Mouse (Mus musculus): ENCODE data around the gene Sdk1. TPM values are rescaled to one million over a fixed set of nuclear protein-coding genes. Genes with fewer than 3 reads are reported as not detected.

The Sdk1 gene
- total RNA-seq, 4 experiments from 2014 or later, result 0.77 to 1.4 (median 1.2) TPM

DNA sequence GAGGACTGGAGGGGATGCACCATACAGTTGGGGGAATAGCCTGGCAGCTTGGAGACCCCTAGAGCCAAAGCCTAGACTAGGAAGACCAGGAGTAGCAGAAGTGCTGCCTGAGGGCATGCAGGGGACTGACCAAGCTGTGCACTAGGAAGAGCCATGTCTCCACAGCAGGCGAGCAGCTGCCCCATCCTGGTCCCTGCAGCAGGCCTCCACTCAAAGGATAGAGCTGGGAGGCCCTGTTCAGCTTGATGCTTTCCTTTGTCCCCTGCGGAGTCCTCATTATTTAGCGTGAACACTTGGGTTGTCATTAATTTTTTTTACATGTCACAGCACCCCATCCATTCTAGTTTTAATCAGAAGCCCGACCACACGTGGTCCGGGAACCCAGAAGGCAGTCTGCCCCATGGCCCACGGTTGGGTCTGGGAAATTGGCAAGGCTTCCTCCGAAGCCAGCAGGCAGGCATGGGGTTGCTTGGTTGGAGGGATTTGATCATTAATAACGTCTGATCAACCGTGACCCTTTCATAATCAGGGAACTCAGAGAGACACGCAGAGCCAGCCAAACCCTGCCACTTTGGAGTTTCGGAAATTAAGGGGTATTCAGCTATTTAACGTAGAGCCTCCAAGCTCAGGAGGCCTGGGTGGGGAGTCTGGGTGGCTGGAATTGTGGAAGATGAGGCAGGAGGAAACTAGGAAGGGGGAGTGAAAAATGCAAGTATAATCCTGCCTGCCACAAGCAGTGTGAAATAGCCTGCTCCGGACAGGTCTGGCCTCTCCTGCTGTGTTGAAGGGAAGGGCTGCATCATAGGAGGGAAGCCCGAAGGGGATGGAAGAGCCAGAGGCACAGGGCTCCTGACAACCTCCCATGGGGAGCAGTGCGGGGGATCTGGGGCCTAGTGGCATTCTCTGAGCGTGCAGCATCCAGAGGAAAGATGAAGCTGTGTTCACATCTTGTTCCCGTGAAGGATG lies 872.2 kb downstream of the Sdk1 start:
- DNase-seq (ENCODE audit: low spot score in 2 of 2), result no peak

DNA sequence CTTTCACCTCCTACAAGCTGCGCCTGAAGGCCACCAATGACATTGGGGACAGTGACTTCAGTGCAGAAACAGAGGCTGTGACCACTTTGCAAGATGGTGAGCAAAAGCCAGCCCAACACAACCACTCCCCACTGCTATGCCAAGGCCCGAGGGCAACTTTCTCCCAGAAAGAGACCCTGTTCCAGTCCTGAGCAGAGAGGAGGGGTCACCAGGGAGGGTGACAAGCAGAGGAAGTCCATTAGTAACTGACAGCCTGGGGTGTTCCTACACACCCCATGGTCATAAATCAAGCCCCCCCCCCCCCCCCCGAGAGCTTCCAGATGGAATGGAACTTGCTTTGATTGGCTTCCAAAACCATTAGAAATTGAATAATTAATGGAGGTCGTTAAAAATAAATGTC lies 886.5 kb downstream of the Sdk1 start:
- DNase-seq (ENCODE audit: low spot score in 2 of 2), result no peak

GRCm38 (mm10) chr5:142128181-142128611 lies 886.9 kb downstream of the Sdk1 start:
- DNase-seq (ENCODE audit: low spot score in 2 of 2), result no peak

DNA sequence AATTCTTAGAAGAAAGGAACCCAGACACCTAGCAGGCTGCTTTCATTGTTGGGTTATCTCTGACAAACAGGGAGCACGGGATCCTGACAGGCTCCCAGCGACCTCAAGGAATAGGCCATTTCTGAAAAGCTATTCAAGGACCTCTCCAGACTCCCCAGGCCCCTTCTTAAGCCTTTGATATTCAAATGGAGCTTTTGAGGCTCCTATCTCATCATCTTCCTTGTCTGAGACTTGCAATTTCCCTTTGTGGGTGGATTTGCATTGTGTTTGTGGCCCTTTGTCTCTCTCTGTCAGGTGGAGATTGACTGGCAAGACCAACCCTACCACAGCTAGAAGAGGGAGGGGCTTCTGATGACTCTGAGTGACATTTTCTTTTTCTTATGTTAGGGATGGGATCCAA lies 888.7 kb downstream of the Sdk1 start:
- no peak for DNase-seq (ENCODE audit: low spot score in 2 of 2)

DNA sequence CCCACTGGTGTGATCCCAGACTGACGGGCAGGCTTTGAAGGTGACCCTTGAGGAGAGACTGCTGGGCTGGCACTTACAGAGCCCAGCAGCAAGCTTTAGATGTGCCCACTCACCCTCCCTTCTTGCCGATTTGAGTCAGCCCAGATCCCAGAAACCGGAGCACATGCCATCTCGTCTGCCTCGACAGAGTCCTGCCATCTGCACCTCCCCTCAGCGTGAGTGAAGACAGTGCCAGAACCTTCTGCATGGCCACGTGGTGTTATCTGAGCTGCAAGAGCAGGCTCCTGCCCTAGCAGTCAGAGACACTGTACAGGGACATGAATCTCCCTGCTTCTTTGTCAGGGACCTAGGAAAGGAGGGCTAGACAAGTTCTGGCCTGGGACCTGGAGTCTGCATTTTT lies 898.7 kb downstream of the Sdk1 start:
- DNase-seq (ENCODE audit: low spot score in 2 of 2), result peak in 1 of 2 experiments; percentile 9

- no peak for DNase-seq (ENCODE audit: low spot score in 2 of 2)
These were observed 908.3 kb downstream of the Sdk1 start for GRCm38 (mm10) chr5:142149594-142149993.

DNA sequence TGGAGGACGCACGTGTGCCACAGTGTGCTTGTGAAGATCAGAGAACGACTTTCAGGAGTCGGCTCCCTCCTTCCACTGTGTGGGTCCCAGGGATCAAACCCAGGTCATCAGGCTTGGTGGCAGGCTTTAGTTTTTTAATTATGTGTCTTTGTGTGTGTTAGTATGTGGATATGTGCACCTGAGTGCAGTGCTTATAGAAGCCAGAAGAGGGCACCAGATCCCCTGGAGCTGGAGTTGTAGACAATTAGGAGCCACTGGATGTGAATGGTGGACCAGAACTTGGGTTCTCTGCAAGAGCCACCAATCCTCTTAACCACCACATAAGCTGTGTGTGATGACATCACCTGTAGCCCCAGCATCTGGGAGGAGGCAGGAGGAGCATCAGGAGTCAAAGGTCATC lies 909.5 kb downstream of the Sdk1 start:
- DNase-seq (ENCODE audit: low spot score in 2 of 2), result no peak

GRCm38 (mm10) chr5:142156868-142157852 lies 915.9 kb downstream of the Sdk1 start:
- DNase-seq (ENCODE audit: low spot score in 2 of 2), result no peak

DNA sequence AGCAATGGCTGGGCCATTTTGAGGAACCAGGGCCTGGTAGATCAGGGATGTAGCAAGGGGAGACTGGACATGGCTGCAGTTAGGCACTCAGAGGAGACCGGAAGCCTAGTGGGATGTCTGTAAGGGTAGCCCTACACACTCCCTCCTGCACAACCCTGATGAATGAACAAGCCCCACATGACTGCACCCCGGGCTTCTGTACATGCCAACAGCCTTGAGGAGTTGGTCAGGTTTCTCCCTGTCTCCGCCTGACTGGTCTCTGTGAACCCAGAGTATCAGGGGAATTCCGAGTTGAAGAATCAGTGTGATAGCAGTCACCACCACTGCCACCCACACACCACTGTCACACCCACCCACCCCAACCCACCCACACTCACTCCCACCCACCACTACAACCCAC lies 922.2 kb downstream of the Sdk1 start:
- no peak for DNase-seq (ENCODE audit: low spot score in 2 of 2)

GRCm38 (mm10) chr5:142173636-142174035 lies 932.3 kb downstream of the Sdk1 start:
- no peak for DNase-seq (ENCODE audit: low spot score in 2 of 2)

- DNase-seq (ENCODE audit: low spot score in 2 of 2), result no peak
These were observed 936.9 kb downstream of the Sdk1 start for GRCm38 (mm10) chr5:142178164-142178563.

GRCm38 (mm10) chr5:142179304-142179703 lies 938.0 kb downstream of the Sdk1 start:
- DNase-seq (ENCODE audit: low spot score in 2 of 2), result no peak

- no peak for DNase-seq (ENCODE audit: low spot score in 2 of 2)
These were observed 940.6 kb downstream of the Sdk1 start for GRCm38 (mm10) chr5:142181862-142182261.

DNA sequence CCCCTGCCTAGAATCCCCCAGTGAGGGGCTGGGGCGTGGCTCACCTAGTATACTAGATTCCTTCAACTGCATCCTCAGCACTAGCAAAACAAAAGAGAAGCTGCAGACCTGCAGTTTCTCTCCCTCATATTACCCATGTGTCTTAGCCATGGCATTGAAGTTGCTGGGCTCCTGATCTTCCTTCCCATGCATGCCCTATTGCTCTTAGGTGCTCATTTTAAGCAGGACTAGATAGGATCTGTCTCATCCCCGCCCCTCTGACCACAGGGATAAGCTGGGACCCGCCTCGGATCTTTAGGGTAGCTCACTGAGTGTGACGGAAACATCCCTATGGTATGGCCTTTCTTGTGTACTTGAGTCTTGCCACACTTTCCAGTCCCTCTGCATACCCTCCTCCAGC lies 947.5 kb downstream of the Sdk1 start:
- no peak for DNase-seq (ENCODE audit: low spot score in 2 of 2)

- DNase-seq (ENCODE audit: low spot score in 2 of 2), result no peak
These were observed 968.6 kb downstream of the Sdk1 start for GRCm38 (mm10) chr5:142209911-142210310.

DNA sequence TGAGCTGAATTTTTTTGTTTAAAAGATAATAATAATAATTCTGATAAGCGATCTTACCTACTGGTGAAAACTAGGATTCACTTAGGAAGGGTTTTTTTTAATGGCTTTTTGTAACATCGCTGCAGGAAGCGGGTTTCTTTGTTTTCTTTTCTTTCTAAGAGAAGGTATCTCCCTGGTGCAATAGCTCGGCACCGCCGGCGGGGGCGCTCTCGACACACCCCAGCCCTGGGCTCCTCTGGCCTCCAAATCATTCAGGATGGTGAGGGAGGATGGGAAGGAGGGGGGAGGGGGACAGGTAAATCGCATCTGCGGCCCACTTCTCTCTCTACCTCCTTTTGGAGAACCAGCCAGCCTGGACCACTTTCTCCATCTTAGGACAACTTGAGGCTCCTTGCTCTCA lies 971.0 kb downstream of the Sdk1 start:
- DNase-seq (ENCODE audit: low spot score in 2 of 2), result no peak

GRCm38 (mm10) chr5:142215981-142216380 lies 974.7 kb downstream of the Sdk1 start:
- DNase-seq (ENCODE audit: low spot score in 2 of 2), result no peak

DNA sequence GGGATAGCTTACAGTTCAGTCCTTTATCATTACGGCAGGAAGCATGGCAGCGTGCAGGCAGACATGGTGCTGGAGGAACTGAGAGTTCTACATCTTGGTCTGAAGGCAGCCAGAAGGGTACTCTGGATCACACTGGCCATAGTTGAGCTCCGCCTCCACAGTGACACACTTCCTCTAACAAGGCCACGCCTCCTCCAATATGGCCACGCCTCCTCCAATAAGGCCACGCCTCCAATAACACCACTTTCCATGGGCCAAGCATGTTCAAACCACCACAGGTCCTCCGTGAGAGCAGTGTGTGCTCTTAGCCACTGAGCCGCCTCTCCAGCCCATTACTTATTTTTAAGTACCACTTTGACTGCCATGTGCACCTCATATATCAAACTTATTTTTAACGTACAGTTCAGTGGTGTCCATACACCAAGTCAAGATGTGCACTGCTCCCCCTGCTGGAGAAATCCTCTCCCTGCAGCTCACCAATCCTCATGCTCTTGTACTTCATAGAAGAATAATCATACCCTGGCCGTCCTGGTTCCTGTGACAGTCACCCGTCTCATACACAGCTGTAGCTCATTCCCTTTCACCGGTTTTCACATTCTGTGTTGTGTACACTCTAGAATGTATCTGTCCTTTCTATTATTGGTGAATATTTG lies 979.7 kb downstream of the Sdk1 start:
- no peak for DNase-seq (ENCODE audit: low spot score in 2 of 2)

DNA sequence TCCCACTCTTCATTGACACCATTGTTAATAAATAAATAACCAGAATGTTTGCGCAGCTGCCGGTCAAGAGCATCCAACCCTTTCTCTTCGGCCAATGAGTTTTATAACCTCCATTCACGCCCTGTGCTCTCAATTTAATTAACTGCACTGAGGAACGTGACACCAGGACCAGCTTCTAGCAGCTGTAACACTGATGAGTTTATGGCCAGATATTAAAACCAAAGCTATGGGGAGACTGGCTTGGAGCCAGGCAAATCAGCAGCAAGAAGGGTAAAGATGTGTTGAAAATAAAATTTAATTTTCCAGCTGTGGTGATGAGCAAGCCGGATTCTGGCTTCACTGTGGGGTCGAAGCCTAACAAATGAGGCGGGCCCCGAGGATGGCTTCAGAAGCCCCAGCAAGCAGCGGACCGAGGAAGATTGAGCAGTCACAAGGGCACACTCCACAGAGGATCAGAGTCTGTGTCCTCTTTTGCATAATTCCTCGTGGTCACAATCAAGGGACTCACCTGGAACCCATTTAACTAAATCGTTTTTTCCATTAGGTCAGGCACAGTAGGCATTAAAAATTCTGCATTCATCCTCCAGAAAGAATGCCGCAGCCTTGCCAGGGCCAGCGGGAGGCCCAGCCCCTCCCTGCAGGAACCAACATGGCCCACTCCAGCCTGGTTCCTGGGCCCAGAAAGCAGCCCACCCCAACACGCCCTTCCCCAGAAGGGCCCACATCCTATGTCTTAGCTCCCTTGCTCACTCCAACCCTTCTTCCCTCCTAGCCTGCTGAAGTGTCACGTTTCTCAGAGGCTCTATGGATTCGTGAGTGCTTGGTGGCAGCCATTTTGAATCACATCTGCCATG lies 987.9 kb downstream of the Sdk1 start:
- no peak for DNase-seq (ENCODE audit: low spot score in 2 of 2)

DNA sequence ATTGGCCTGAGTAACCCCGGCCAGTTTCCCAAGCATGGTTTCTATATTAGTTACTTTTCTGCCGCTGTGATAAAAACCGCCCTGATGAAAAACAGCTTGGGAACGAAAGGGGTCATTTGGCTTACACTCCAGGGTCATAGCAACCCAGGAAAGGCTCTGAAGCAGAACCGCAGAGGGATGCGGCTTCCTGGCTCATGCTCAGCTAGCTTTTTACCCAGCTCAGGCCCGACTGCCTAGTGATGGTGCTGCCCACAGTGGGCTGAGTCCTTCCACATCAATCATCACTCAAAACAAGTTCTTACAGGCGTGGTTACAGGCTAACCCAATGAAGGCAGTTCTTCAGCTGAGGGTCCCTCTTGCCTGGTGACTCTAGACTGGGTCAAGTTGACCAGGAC lies 988.5 kb downstream of the Sdk1 start:
- no peak for DNase-seq (ENCODE audit: low spot score in 2 of 2)
